Mouse (Mus musculus): ENCODE measurements around the gene Magi1.
A peak's percentile ranks its signal among the peaks of the same experiment; 100 is the strongest.

The Magi1 gene

DNA sequence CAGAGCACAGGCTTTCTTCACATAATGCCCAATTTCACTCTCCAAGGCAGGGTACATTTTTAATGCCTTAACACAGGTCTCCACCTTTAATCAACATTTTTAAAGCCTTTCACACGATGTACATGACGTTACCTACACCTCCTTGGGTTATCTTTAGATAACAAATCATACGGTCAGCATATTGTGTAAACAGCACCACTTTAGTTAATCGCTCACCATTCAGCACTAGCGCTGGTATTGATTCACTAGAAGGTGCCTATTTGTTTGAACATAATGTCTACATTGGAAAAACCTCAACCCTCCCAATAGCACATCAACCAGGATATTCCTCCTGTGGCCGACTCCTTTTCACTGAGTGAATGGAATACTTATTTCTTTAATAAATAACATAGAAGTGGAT lies 455.5 kb downstream of the Magi1 start:
- no peak for DNase-seq (ENCODE audit: extremely low spot score, low spot score)

DNA sequence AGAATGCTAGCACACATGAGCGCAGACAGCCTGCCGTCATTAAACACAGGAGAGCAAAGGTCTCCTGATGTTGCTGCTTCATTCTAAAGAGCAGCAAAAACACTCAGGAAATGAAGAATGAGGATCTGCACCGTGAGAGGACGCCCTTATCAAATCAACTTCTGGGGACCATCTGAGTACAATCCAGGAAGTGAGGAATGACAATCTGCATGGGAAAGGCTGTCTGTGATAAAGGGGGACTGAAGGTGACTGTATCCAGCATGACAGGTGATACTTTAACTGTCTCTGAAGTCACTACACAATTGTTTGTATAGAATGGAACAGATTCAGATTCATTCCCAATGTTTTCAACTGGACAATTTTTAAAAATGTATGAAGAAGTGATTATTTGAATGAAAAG lies 456.8 kb downstream of the Magi1 start:
- DNase-seq (ENCODE audit: extremely low spot score, low spot score) = no peak

DNA sequence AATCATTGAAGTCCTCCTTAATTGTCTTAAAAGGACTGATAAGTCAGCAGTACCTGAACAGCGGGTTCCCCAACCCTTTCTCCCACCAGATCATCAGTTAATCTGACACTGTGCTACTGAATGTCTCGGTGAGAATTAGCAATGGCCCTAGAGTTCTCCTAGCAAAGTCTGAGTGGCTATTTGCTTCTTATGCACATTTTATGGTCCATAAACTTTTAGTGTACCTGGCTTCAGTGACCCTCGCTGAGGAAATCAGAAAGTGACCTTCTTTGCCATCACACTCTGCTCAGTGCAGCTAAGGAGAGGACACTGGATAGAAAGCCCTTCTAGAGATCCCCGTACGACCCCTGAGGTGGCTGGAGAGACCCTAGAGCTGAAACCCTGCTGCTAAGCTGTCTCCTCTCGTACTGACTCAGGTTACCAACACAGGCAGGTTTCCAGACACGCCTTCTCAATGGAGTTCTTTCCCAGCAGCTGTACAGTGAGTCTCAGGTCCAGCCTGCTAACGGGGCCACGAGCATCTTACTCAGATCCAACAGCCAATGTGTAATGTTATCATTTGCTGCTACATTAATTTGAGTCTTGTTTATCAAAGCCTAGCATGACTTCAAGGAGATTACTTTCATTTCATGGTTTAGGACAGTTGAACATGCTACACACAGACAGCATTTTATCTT lies 461.4 kb downstream of the Magi1 start:
- peak; percentile 12 for DNase-seq (ENCODE audit: extremely low spot score, low spot score)

DNA sequence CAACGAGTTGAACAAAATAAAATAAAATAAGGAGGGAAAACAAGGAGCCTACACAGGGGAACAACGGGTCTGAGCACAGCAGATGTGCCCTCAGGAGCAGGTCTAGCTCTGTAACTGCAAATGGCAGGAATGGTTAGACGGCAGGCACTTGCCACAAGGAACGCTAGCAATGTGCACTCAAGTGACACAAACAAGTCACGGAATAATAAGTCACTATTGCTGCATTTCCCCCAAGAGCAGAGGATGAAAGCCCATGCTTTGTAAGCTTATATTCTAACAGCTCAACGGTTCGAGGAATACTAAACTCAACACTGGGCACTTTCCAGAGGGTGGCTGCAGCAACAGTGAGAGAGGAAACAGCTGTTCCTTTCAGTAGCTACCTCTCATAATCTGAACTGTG lies 462.2 kb downstream of the Magi1 start:
- DNase-seq (ENCODE audit: extremely low spot score, low spot score) = peak; percentile 14

DNA sequence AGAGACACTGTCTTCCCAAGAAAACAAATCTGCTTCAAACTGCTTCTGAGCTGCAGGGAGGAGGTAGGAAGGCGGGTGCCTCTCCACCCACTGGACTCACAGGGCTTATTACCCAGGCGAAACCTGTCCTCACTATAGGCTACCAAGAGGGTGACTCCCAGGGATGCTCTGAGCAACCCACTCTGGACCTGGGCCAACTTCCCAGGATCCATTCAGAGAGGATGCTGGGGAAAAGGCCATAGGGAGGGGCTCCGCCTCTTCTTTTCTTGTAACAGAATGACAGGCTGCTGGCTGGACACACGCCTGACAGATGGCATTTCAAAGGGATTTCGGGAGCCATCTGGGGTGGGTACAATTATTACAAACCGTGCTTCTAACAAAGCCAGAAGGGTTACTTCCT lies 463.8 kb downstream of the Magi1 start:
- peak; percentile 51 for DNase-seq (ENCODE audit: extremely low spot score, low spot score)

DNA sequence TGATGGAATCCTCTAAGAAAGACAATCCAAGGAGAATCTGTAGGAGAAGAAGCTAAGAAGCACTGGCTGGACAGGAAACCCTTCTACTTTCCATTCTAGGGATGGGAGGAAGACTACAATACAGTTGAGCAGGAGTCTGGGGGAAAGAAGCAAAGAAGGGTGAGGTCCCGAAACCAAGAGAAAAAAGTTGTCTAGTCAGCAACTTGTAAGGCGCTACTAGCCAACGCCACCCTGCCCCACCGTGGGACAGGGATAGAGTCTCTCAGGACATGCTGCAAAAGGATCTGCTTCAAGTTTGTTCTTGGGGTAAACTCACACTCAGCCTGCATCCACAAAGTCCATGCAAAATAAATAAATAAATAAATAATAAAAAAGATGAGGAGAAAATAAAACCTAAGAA lies 464.4 kb downstream of the Magi1 start:
- DNase-seq (ENCODE audit: extremely low spot score, low spot score) = peak; percentile 13

DNA sequence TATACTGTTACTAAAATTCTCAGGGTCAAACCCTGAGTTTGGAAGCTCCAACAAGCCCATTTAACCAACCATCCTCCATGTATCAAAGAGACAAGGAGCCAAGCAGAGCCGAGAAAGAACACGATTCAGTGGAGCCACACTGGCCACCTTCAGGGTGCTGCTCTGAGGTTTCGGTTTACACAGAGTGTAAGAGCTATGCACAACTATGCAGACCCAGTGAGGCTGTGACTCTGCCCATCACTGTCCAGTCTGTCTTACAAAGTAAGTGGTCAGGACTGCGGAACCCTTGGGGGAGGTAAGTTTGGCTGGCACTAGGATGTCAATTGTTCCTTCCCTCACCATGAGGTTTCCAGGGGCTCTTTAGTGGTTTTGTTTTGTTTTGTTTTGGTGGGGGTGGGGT lies 465.2 kb downstream of the Magi1 start:
- peak; percentile 8 for DNase-seq (ENCODE audit: extremely low spot score, low spot score)

DNA sequence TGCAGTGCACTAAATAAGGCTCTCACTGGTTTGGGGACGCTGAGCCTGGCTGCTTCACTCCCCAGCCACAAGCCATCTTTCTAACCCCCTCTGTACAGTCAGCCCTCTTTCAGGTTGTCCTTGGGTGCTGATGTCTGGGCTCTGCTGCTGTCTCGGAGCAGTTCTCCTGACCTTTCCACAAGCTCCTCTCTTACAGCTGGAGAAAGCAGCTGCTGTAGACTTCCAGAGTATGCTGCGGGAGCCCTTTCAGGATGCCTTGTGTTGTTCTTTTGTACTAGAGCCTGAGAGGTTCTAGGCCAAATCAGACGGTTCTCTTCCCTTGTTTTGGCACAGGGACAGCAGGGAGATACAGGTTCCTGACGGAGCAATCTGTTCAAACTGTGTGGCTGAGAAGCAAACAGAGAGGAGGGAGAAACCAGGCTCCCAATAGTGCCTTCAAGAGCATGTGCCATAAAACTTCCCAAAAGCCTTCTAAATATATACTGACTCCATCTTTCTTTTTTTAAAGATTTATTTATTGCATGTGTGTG lies 478.2 kb downstream of the Magi1 start:
- DNase-seq (ENCODE audit: extremely low spot score, low spot score) = no peak

DNA sequence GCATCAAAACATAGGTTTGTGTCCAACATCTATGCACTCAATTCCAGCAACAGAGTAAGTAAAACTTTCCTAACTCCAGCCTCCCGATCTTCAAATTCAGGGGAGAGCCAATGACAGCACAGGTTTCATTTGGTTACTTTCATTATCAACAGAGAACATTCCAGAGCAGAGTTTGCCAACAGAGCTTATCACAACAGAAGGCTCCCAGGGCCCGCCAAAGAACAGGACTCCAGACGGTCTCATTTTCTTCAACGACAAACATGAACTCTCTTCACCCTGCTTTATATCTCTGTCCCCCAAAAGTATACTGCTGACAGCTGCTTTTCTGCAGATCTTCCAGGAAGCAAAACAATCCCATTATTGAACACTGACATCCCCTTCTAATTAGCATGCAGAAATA lies 481.3 kb downstream of the Magi1 start:
- DNase-seq (ENCODE audit: extremely low spot score, low spot score) = no peak

DNA sequence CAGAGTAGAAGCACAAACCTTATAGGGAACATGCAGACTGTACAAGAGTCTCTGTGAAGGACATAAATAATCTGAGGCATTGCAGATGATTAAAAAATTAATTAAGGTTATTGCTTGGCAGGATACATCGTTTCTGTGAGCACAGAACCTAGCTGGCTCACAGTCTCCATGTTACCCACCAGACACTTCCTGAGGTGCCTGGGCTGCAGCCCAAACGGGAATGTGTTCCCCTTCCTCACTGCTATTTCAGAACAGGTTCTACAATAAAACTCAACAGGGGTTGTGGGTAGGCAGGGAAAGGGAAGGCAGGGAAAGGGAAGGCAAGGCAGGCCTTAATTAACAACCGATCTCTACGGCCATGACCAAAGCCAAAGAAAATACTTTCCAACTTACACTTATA lies 483.3 kb downstream of the Magi1 start:
- DNase-seq (ENCODE audit: extremely low spot score, low spot score) = no peak

DNA sequence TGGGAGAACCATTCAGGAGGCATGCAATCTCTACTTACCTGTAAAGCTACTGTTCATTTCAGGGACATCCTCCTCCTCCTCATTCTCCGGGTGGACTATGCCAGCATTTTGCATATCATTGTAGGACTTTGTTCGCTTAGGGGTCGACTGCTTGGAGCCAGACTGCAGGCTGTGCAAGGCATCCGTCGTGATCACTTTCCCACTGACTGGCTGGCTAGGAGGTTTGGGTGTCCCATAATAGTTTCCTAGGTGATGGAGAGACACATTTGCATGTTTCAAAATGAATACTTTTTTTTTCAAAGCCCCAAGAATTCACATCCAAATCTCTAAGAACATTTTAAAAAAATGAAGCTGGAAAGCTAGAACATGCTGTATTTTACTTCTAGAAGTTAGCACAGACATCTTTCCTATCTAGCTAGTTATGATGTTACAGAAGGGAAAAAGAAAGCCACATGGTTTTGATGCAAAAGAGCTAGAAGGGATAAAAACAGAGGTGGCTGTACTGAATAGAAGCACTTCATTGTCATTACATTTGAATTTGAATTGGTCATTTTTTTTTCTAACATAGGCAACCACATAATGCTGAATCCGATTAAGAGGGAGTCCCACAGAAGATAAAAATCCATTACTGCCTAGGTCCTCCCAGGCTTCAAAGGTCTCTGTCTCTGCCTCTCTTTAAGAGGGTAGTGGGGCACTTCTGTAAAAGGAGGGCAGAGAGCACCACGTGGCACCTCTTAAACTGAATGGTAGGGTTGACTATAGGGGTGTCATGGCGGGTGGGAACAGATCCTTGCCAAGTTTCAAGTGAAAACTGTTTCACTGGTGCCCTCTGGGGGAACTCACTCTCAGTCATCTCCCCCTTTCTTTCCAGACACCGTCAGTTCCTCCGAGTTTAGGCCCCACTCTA lies 491.2 kb downstream of the Magi1 start:
- DNase-seq (ENCODE audit: extremely low spot score, low spot score) = no peak

DNA sequence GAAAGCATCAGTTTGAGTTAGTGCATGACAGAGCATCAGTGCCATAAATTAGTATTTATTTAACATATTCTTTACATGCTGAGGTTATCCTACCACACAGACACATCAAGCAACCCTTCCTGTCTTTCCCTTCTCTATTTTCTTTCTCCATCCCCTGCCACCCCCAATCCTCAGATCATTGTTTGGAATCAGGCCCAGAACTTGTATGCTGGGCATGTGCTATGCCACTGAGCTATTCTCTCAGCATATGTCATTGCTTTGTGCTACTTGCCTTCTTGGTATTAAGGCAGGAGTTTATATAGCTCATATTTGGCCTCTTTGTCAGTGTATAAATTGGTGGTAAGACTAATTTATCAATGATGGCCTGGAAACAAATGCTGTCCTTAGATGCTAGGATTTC lies 494.0 kb downstream of the Magi1 start:
- no peak for DNase-seq (ENCODE audit: extremely low spot score, low spot score)

DNA sequence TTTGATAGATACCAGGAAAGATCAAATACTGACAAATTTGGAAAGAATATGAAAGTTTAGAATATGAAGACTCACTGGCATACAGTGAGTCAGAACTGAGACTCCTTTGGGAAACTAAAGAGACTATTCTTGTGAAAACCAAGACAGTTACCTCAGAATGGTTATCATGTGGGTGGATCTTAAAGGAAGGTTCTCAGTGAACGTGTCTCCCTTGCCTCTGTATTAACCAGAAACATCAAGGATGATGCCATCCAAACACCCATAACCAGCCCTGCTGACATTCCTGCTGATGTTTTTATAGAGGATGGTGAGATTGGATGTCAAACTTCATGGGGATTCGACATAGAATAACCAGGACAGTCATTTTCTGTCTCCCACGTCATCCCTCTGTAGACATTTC lies 496.7 kb downstream of the Magi1 start:
- no peak for DNase-seq (ENCODE audit: extremely low spot score, low spot score)

DNA sequence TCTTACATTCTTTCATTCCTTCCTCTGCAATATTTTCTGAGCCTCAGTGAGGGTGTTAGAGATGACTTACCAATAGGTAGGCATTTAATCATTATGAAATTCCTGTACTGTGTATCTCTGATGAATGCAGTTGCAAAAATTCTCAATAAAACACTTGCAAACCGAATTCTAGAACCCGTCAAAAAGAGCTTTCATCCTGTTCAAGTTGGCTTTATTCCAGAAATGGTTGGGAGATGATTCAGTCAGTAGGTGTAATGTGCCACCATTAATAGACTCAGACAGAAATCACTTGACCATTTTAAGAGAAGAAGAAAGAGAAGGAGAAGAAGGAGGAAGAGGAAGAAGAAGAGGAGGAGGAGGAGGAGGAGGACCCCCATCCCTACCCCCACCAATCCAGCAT lies 497.5 kb downstream of the Magi1 start:
- no peak for DNase-seq (ENCODE audit: extremely low spot score, low spot score)

DNA sequence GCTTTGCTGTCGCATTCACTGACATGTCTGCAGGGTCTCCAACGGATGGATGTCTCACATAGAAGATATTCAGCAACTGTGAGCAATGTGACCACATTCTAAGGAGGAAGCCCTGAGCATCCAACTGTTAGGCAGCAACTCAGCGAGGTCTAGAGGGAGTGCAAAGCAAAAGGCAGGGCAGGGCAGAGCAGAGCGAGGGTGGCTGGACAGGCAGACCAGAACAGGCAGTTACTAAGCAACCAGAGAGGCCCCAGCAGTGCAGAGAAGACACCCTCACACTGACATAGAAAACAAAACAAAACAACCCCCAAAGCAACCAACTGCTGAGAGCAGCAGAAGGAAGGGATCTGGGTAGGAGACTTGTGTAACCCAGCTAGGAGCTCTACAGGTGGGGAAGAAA lies 512.6 kb downstream of the Magi1 start:
- no peak for DNase-seq (ENCODE audit: extremely low spot score, low spot score)

DNA sequence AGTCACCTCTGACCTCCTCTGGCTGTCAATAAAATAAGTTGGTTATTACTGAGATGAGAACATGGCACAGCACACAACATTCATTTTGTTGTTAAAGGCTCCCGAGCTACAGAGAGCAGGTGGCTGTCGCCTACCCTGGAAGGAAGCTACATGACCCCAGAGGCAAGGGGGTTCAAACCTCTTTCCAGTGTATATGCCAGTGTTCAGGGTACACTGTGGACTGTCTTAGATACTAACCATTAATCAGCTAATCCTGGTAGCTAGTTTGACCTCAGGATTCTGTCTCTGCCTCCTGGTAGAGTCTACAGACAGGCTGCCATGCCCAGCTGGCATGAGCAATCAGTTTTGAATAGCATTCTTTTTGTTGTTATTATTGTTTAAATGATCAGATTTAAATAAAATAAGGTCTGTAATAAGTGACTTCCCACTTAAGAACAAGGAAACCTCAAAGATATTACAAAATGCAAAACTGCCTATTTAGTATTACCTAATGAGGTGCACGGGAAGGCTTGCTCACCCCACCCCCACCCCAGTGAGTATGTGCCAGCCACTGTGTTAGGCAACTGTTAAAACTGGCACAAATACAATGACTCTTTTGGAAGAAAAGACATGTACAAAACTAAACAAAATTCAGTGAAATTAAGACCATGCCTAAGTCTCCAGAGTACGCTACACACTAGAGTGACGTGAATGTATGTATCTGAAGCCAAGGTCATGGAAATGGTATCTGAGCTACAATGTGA lies 513.3 kb downstream of the Magi1 start:
- DNase-seq (ENCODE audit: extremely low spot score, low spot score) = no peak

DNA sequence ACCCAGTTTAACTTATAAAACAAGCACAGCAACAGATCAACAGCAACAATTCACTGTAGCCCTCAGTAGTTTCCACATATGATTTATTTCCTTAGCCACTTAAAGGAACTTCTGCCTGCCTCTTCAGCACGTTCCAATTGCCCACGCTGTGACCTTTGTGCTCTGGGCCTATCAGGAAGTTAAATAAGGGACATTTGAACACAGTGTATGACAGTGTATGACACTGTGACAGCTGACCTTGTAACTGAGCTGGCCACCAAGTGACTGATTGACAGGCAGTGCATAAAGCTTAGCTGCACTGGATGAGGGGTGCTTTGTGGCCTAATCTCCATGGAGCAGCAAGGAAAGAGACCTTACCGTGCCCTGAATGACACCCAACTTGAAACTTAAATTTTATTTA lies 525.6 kb downstream of the Magi1 start:
- no peak for DNase-seq (ENCODE audit: extremely low spot score, low spot score)

DNA sequence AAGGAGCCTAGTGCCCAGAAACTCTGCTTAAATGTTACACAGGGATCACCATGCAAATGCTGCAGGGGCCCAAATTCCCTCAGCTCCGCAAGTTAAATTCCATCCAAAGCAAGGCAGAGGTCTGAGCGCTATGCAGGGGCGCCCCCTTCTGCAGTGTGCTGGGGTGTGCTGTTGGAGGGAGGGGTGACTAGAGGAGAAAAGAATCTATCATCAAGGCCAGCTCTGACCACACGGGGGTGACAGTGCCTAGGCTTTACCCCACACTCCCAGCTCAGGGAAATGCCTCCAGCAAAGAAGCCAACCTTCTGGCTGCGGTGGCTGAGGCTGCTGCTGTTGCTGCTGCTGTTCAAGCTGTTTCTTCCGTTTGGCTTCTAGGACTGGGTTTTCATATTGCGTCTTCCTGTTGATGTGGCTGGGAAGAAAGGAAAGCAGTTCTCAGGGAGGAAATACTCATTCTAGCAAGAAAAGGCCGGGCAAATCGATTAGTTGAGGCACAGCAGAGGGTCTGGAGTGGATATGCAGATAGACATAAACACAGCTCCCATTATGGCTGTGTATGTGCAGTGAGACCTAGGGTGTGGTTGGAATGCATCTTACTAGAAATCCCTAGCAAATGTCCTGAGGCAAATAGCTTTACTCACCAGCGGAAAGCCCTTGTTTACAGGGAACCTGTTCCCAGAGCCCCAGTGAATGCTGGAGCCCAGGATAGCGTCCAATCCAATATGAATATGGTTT lies 526.2 kb downstream of the Magi1 start:
- DNase-seq (ENCODE audit: extremely low spot score, low spot score) = peak; percentile 72

DNA sequence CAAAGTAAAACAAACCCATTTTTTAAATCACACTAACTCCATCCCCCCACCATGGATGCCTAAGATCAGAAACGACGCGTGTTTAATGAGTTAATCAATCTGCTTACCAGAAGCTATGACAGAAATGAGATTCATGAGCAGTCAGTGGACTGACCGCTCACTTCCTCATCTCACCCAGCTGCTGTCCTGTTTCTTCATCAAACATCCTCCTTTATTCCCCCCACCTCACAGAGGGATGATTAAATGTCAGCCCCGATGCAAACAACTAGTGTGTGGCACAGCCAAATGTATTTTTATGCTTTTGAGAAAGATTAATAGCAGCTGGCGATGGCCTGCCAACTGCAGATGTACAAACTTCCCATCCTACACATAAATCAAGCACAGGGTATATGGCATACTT lies 540.6 kb downstream of the Magi1 start:
- no peak for DNase-seq (ENCODE audit: extremely low spot score, low spot score)

DNA sequence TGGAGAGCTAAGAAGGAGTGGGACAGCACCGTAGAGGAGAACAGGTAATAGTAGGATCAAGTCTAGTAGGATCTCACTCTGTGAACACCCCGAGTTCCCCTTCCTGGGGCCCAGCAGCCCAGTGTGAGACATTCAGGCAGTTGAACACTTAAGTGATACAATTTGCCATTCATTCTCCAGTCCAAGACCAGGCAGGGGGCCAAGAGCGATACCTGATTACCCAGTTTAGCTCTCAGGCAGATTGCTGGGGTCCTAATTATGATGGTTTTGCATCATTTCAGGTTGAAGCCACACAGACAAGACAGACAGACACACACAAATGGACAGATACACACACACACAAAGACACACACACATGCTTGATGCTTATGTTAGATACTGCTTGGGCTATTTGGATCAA lies 543.9 kb downstream of the Magi1 start:
- no peak for DNase-seq (ENCODE audit: extremely low spot score, low spot score)

DNA sequence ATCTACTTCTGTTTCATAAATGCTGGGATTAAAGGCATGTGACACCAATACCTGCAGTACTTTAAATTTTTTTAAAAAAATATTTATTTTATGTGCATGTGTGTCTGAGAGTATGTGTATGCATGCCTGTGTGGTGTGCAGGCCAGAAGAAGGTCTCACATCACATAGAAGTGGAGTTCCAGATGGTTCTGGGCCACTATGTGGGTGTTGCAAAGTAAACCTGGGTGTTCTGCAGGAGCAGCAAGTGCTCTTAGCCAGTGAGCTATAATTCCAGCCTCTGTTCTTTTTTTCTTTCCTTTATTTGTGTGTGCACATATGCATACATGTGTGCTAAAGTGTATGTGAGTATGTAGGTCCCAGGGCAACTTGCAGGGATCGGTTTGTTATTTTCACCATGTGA lies 546.6 kb downstream of the Magi1 start:
- no peak for DNase-seq (ENCODE audit: extremely low spot score, low spot score)
